Mouse (Mus musculus): ENCODE data around the gene Hsd17b1. TPM values are rescaled to one million over a fixed set of nuclear protein-coding genes. Genes with fewer than 3 reads are reported as not detected.

Hsd17b1 gene
- total RNA-seq, 2 experiments from 2014 or later, result 0.67 to 1.7 TPM

Small RNA genes within 50 kb of the gene (microRNA-seq; reads per million reads assigned to microRNA genes)
- gene Mir6928, result 1.2 to 1.3 reads per million in 2 experiments

Other genes with a start within 250 kb of the Hsd17b1 start
- gene Stat5b, start 227.7 kb upstream of the Hsd17b1 start, total RNA-seq (2021), result 10 to 100 TPM; 11.7 to 12.7 TPM
- 1 to 10 TPM; 1.1 to 1.5 TPM for gene Stat5a, start 219.1 kb upstream of the Hsd17b1 start, total RNA-seq (2021)
- 10 to 100 TPM; 34.2 to 44.7 TPM for gene Stat3, start 138.9 kb upstream of the Hsd17b1 start, total RNA-seq (2021)
- 10 to 100 TPM; 12.4 to 14.5 TPM for gene Cavin1, start 107.5 kb upstream of the Hsd17b1 start, total RNA-seq (2021)
- gene Atp6v0a1, start 69.0 kb upstream of the Hsd17b1 start, total RNA-seq (2021), result 100 to 1,000 TPM; 464 to 482 TPM
- 1 to 10 TPM; 7.2 to 9.1 TPM for gene Naglu, start 8.4 kb upstream of the Hsd17b1 start, total RNA-seq (2021)
- 10 to 100 TPM; 27.0 to 28.0 TPM for gene Coasy, start 4.2 kb downstream of the Hsd17b1 start, total RNA-seq (2021)
- gene Mlx, start 8.9 kb downstream of the Hsd17b1 start, total RNA-seq (2021), result 10 to 100 TPM; 42.1 to 53.7 TPM
- gene Psmc3ip, start 17.0 kb downstream of the Hsd17b1 start, total RNA-seq (2021), result 1 to 10 TPM; 3.6 to 3.9 TPM
- gene Retreg3, start 41.5 kb downstream of the Hsd17b1 start, total RNA-seq (2021), result 10 to 100 TPM; 58.7 to 61.1 TPM
- 10 to 100 TPM; 39.7 to 41.8 TPM for gene Tubg1, start 41.5 kb downstream of the Hsd17b1 start, total RNA-seq (2021)
- gene Tubg2, start 77.5 kb downstream of the Hsd17b1 start, total RNA-seq (2021), result 10 to 100 TPM; 39.9 to 40.7 TPM
- 100 to 1,000 TPM; 168 to 169 TPM for gene Cntnap1, start 92.1 kb downstream of the Hsd17b1 start, total RNA-seq (2021)
- gene Plekhh3, start 92.9 kb downstream of the Hsd17b1 start, total RNA-seq (2021), result 10 to 100 TPM; 12.5 to 14.8 TPM
- gene Ccr10, start 97.0 kb downstream of the Hsd17b1 start, total RNA-seq (2021), result not detected
- gene Ezh1, start 148.1 kb downstream of the Hsd17b1 start, total RNA-seq (2021), result 10 to 100 TPM; 65.9 to 77.2 TPM
- gene Ramp2, start 167.6 kb downstream of the Hsd17b1 start, total RNA-seq (2021), result 10 to 100 TPM; 63.7 to 68.0 TPM
- gene Vps25, start 175.3 kb downstream of the Hsd17b1 start, total RNA-seq (2021), result 10 to 100 TPM; 63.0 to 66.0 TPM
- gene Wnk4, start 182.2 kb downstream of the Hsd17b1 start, total RNA-seq (2021), result 1 to 10 TPM; 6.4 to 8.3 TPM
- gene Cntd1, start 200.6 kb downstream of the Hsd17b1 start, total RNA-seq (2021), result under 1 TPM; 0.58 to 0.67 TPM
- gene Coa3, start 200.7 kb downstream of the Hsd17b1 start, total RNA-seq (2021), result 100 to 1,000 TPM in 1 of 2 experiments, 10 to 100 TPM in 1; 96.7 to 113 TPM
- 100 to 1,000 TPM; 217 to 238 TPM for gene Becn1, start 223.9 kb downstream of the Hsd17b1 start, total RNA-seq (2021)
- gene Psme3, start 237.8 kb downstream of the Hsd17b1 start, total RNA-seq (2021), result 100 to 1,000 TPM; 121 to 122 TPM
- gene Aoc2, start 246.7 kb downstream of the Hsd17b1 start, total RNA-seq (2021), result 1 to 10 TPM; 8.4 to 9.7 TPM